ENCODE assay signal across 19 mouse cellular contexts in genomic region chr15:101328876-101329563, GRCm38 (mm10). TPM values are rescaled to one million over a fixed set of nuclear protein-coding genes. Genes with fewer than 3 reads are reported as not detected.
DNase-seq lines count a peak whose midpoint lies in the region; ATAC-seq and TF ChIP-seq lines count a peak whose summit lies in the region.
"Had no signal": no experiment of that assay in that cellular context is flagged by ENCODE, and none has a peak within 500 bp of the region (broad histone marks: within the 10 kb centered on the region; RNA-seq: fewer than 3 reads in every experiment).

No protein-coding gene starts in this region.

- no peak overlapping the region for H3K27ac ChIP-seq in intestine, embryonic 16.5 days (ENCODE audit: low read length)
- H3K27ac ChIP-seq in intestine, postnatal 0 days (ENCODE audit: low read depth, low read length) = no peak overlapping the region
- 0 out of 2 replicates have a peak overlapping the region, but pooled peaks have one; percentile 46 for H3K27ac ChIP-seq in neural tube, embryonic 13.5 days (replicated peaks)
- H3K27ac ChIP-seq in neural tube, embryonic 15.5 days (replicated peaks) = no peak overlapping the region
- no peak overlapping the region for H3K27ac ChIP-seq in embryonic facial prominence, embryonic 14.5 days (replicated peaks; ENCODE audit: low read depth, low read length)
- H3K27ac ChIP-seq: hindbrain, embryonic 13.5 days; intestine, embryonic 15.5 days; liver, embryonic 15.5 days; midbrain, embryonic 15.5 days had no signal

- 70% methylated on average over 3 of the region's 3 CpGs for WGBS in intestine, embryonic 16.5 days
- 68% methylated on average over 3 of the region's 3 CpGs for WGBS in intestine, postnatal 0 days
- WGBS in neural tube, embryonic 13.5 days = 61% methylated on average over 3 of the region's 3 CpGs
- 59% methylated on average over 3 of the region's 3 CpGs for WGBS in neural tube, embryonic 15.5 days
- WGBS in embryonic facial prominence, embryonic 14.5 days = 62% methylated on average over 2 of the region's 3 CpGs

- H3K4me3 ChIP-seq in intestine, embryonic 16.5 days (ENCODE audit: low read length) = no peak overlapping the region
- H3K4me3 ChIP-seq in intestine, postnatal 0 days (ENCODE audit: low read depth, low read length) = no peak overlapping the region
- no peak overlapping the region for H3K4me3 ChIP-seq in neural tube, embryonic 13.5 days
- H3K4me3 ChIP-seq in neural tube, embryonic 15.5 days (replicated peaks) = no peak overlapping the region
- H3K4me3 ChIP-seq in embryonic facial prominence, embryonic 14.5 days (ENCODE audit: low read depth, low read length) = no peak overlapping the region
- H3K4me3 ChIP-seq: hindbrain, embryonic 13.5 days; intestine, embryonic 15.5 days; liver, embryonic 15.5 days; midbrain, embryonic 15.5 days had no signal

- 0 out of 2 replicates have a peak overlapping the region, but pooled peaks have one; percentile 5 for H3K9ac ChIP-seq in intestine, embryonic 16.5 days (ENCODE audit: low read depth, low read length)
- H3K9ac ChIP-seq in intestine, postnatal 0 days (ENCODE audit: low read depth, low read length) = no peak overlapping the region
- H3K9ac ChIP-seq in neural tube, embryonic 13.5 days = no peak overlapping the region
- no peak overlapping the region for H3K9ac ChIP-seq in neural tube, embryonic 15.5 days (replicated peaks)
- no peak overlapping the region for H3K9ac ChIP-seq in embryonic facial prominence, embryonic 14.5 days (ENCODE audit: low read depth, low read length)
- H3K9ac ChIP-seq: hindbrain, embryonic 13.5 days; intestine, embryonic 15.5 days; liver, embryonic 15.5 days; midbrain, embryonic 15.5 days had no signal

- no peaks in the 10 kb centered on the region for H3K27me3 ChIP-seq in intestine, embryonic 16.5 days (replicated peaks; ENCODE audit: control insufficient read depth, insufficient read depth, low read length)
- H3K27me3 ChIP-seq in intestine, postnatal 0 days (replicated peaks; ENCODE audit: control insufficient read depth, insufficient read depth, low read length) = no peaks in the 10 kb centered on the region
- H3K27me3 ChIP-seq in neural tube, embryonic 13.5 days = no peaks in the 10 kb centered on the region
- no peaks in the 10 kb centered on the region for H3K27me3 ChIP-seq in neural tube, embryonic 15.5 days (replicated peaks)
- H3K27me3 ChIP-seq in embryonic facial prominence, embryonic 14.5 days (replicated peaks; ENCODE audit: control insufficient read depth, insufficient read depth, low read length) = no peaks in the 10 kb centered on the region
- H3K27me3 ChIP-seq: intestine, embryonic 15.5 days; liver, embryonic 15.5 days; midbrain, embryonic 15.5 days had no signal

- ATAC-seq in intestine, embryonic 16.5 days = no peak
- no peak for ATAC-seq in intestine, postnatal 0 days
- no peak for ATAC-seq in neural tube, embryonic 13.5 days (ENCODE audit: low read depth)
- no peak for ATAC-seq in neural tube, embryonic 15.5 days (ENCODE audit: low FRiP score)
- peak; percentile 20; the same call in 1 of the 2 replicates for ATAC-seq in embryonic facial prominence, embryonic 14.5 days (ENCODE audit: low read depth)
- no peak for ATAC-seq in erythroid progenitor cell, adult 5-6 weeks (replicated peaks; ENCODE audit: low FRiP score, poor library complexity, severe bottlenecking)
- ATAC-seq: CD4-positive, CD25-positive, alpha-beta regulatory T cell, adult 4 months; intestine, embryonic 15.5 days; midbrain, embryonic 15.5 days had no signal

- H3K4me1 ChIP-seq in intestine, embryonic 16.5 days (ENCODE audit: control insufficient read depth, insufficient read depth, low read length) = peaks cover 31% of the 10 kb centered on the region
- no peaks in the 10 kb centered on the region for H3K4me1 ChIP-seq in intestine, postnatal 0 days (replicated peaks; ENCODE audit: control insufficient read depth, insufficient read depth, low read length)
- H3K4me1 ChIP-seq in neural tube, embryonic 13.5 days (replicated peaks) = peaks cover 4% of the 10 kb centered on the region; the same call in 1 of the 2 replicates
- H3K4me1 ChIP-seq in neural tube, embryonic 15.5 days = no peaks in the 10 kb centered on the region
- H3K4me1 ChIP-seq in embryonic facial prominence, embryonic 14.5 days (ENCODE audit: control insufficient read depth, insufficient read depth, low read length) = 0 out of 2 replicates have a peak, but pooled peaks cover 6% of the 10 kb centered on the region
- H3K4me1 ChIP-seq: liver, embryonic 15.5 days; midbrain, embryonic 15.5 days had no signal

- H3K9me3 ChIP-seq in intestine, embryonic 16.5 days (ENCODE audit: control insufficient read depth, low read length) = no peaks in the 10 kb centered on the region
- no peaks in the 10 kb centered on the region for H3K9me3 ChIP-seq in intestine, postnatal 0 days (ENCODE audit: control insufficient read depth)
- no peaks in the 10 kb centered on the region for H3K9me3 ChIP-seq in neural tube, embryonic 13.5 days
- H3K9me3 ChIP-seq in neural tube, embryonic 15.5 days (replicated peaks) = no peaks in the 10 kb centered on the region
- H3K9me3 ChIP-seq in embryonic facial prominence, embryonic 14.5 days (ENCODE audit: control insufficient read depth, low read length) = no peaks in the 10 kb centered on the region
- H3K9me3 ChIP-seq: hindbrain, embryonic 13.5 days; intestine, embryonic 15.5 days; liver, embryonic 15.5 days; midbrain, embryonic 15.5 days had no signal

- DNase-seq in embryonic facial prominence, embryonic 14.5 days (ENCODE audit: low spot score) = peak; percentile 41
- DNase-seq in right cerebral cortex, postnatal 10 days (ENCODE audit: low spot score in 2 of 2) = no peak
- DNase-seq: cerebellum, adult 11 months; cerebellum, postnatal 36 days; kidney, postnatal 36 days; lung, postnatal 36 days; right cerebral cortex, adult 18-20 months had no signal

- no peak overlapping the region for H3K4me2 ChIP-seq in intestine, embryonic 16.5 days (ENCODE audit: low read depth, low read length)
- H3K4me2 ChIP-seq in intestine, postnatal 0 days (replicated peaks; ENCODE audit: low read depth) = no peak overlapping the region
- H3K4me2 ChIP-seq in neural tube, embryonic 13.5 days = no peak overlapping the region
- H3K4me2 ChIP-seq in neural tube, embryonic 15.5 days = no peak overlapping the region
- H3K4me2 ChIP-seq in embryonic facial prominence, embryonic 14.5 days (ENCODE audit: low read depth, low read length) = no peak overlapping the region
- H3K4me2 ChIP-seq: hindbrain, embryonic 13.5 days; intestine, embryonic 15.5 days; liver, embryonic 15.5 days; midbrain, embryonic 15.5 days had no signal

- H3K36me3 ChIP-seq in intestine, embryonic 16.5 days (ENCODE audit: control insufficient read depth, insufficient read depth, low read length) = no peaks in the 10 kb centered on the region
- no peaks in the 10 kb centered on the region for H3K36me3 ChIP-seq in intestine, postnatal 0 days (ENCODE audit: control insufficient read depth, insufficient read depth)
- no peaks in the 10 kb centered on the region for H3K36me3 ChIP-seq in neural tube, embryonic 13.5 days
- H3K36me3 ChIP-seq in neural tube, embryonic 15.5 days = no peaks in the 10 kb centered on the region
- H3K36me3 ChIP-seq in embryonic facial prominence, embryonic 14.5 days (ENCODE audit: control insufficient read depth, insufficient read depth, low read length) = no peaks in the 10 kb centered on the region
- H3K36me3 ChIP-seq: hindbrain, embryonic 13.5 days; intestine, embryonic 15.5 days; liver, embryonic 15.5 days; midbrain, embryonic 15.5 days had no signal

- no peak for TF ChIP-seq CTCF in intestine, postnatal 0 days (IDR thresholded peaks at IDR 0.05; ENCODE audit: low read depth)

RNA-seq across cellular contexts. Expression of gene 6030408B16Rik, which starts 36.0 kb away (rescaled TPM):
- polyA plus RNA-seq in intestine, embryonic 16.5 days (2015; fragmentation: Nextera tagmentation; extraction: Ambion mirVana) = 3.6 and 4.4 TPM in 2 replicates
- polyA plus RNA-seq in intestine, postnatal 0 days (2015; fragmentation: Nextera tagmentation; extraction: Ambion mirVana) = 0.48 and 0.77 TPM in 2 replicates
- polyA plus RNA-seq in neural tube, embryonic 13.5 days (2015; fragmentation: Nextera tagmentation; extraction: Ambion mirVana) = 0.43 and 0.60 TPM in 2 replicates
- 0.44 and 0.63 TPM in 2 replicates for polyA plus RNA-seq in neural tube, embryonic 15.5 days (2015; fragmentation: Nextera tagmentation; extraction: Ambion mirVana)
- 0.79 and 0.84 TPM in 2 replicates for polyA plus RNA-seq in embryonic facial prominence, embryonic 14.5 days (2014; fragmentation: Nextera tagmentation; extraction: Ambion mirVana)
- not detected in 2 replicates for total RNA-seq in erythroid progenitor cell, adult 5-6 weeks (2015; ENCODE audit: low replicate concordance)
- total RNA-seq in erythroid progenitor cell, adult 5-6 weeks (2017; ENCODE audit: low replicate concordance) = not detected in 2 replicates
- polyA plus RNA-seq: CD4-positive, CD25-positive, alpha-beta regulatory T cell, adult 4 months had no signal

RNA-seq across cellular contexts. Expression of gene Krt80, which starts 40.9 kb away (rescaled TPM):
- polyA plus RNA-seq in intestine, embryonic 16.5 days (2015; fragmentation: Nextera tagmentation; extraction: Ambion mirVana) = 1.1 and 1.2 TPM in 2 replicates
- polyA plus RNA-seq in intestine, postnatal 0 days (2015; fragmentation: Nextera tagmentation; extraction: Ambion mirVana) = 0.40 and 0.61 TPM in 2 replicates
- 0.08 and 0.11 TPM in 2 replicates for polyA plus RNA-seq in neural tube, embryonic 13.5 days (2015; fragmentation: Nextera tagmentation; extraction: Ambion mirVana)
- polyA plus RNA-seq in neural tube, embryonic 15.5 days (2015; fragmentation: Nextera tagmentation; extraction: Ambion mirVana) = 0.12 and 0.41 TPM in 2 replicates
- 5.5 and 9.5 TPM in 2 replicates for polyA plus RNA-seq in embryonic facial prominence, embryonic 14.5 days (2014; fragmentation: Nextera tagmentation; extraction: Ambion mirVana)
- total RNA-seq in erythroid progenitor cell, adult 5-6 weeks (2015; ENCODE audit: low replicate concordance) = 0.42 and 4.7 TPM in 2 replicates
- total RNA-seq in erythroid progenitor cell, adult 5-6 weeks (2017; ENCODE audit: low replicate concordance) = 0.90 and 2.5 TPM in 2 replicates
- polyA plus RNA-seq: embryonic facial prominence, embryonic 11.5 days; forebrain, embryonic 11.5 days had no signal

RNA-seq across cellular contexts. Expression of gene Atg101, which starts 44.9 kb away (rescaled TPM):
- 58.3 and 67.1 TPM in 2 replicates for polyA plus RNA-seq in intestine, embryonic 16.5 days (2015; fragmentation: Nextera tagmentation; extraction: Ambion mirVana)
- polyA plus RNA-seq in intestine, postnatal 0 days (2015; fragmentation: Nextera tagmentation; extraction: Ambion mirVana) = 46.5 and 50.9 TPM in 2 replicates
- 77.9 and 84.7 TPM in 2 replicates for polyA plus RNA-seq in neural tube, embryonic 13.5 days (2015; fragmentation: Nextera tagmentation; extraction: Ambion mirVana)
- 77.2 TPM in 2 replicates for polyA plus RNA-seq in neural tube, embryonic 15.5 days (2015; fragmentation: Nextera tagmentation; extraction: Ambion mirVana)
- 49.9 and 62.0 TPM in 2 replicates for polyA plus RNA-seq in embryonic facial prominence, embryonic 14.5 days (2014; fragmentation: Nextera tagmentation; extraction: Ambion mirVana)
- total RNA-seq in erythroid progenitor cell, adult 5-6 weeks (2015; ENCODE audit: low replicate concordance) = 1.4 TPM in 1 of 2 replicates, not detected in the other
- 5.8 and 11.4 TPM in 2 replicates for total RNA-seq in erythroid progenitor cell, adult 5-6 weeks (2017; ENCODE audit: low replicate concordance)
